Mouse (Mus musculus): Measurements from ENCODE around the gene Haghl. TPM values are rescaled to one million over a fixed set of nuclear protein-coding genes. Genes with fewer than 3 reads are reported as not detected.

Gene Haghl
- total and polyA plus RNA-seq, 2 experiments from 2014 or later, result 141 to 154 TPM

DNA sequence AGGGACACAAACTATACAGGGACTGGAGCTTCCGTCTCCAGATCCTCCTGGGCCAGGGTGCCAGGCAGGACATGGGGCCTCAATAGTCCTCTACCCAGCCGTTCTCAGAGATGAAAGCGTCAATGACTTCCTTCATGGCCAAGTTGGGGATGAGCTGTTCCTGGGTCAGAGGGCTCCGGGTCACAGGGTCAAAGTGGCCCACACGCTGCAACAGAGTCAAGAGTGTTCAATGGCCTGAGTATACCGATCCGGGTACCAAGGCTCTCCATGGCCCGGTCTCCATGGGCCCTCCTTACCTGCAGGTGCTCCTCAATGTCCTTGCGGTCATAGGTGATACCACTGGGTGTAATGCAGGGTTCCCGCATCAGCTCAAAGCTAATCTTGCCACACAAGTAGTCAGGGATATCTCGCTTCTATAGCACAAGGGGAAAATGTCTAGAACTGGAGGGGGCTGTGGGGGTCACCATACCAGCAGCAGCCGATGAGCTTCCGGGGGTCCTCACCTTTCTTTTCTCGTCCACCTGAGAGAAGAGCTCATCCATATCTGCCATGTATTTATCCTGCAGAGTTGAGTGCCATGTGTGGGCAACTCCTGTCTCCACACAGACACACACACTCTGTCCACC lies 45.4 kb upstream of the Haghl start:
- Histone ChIP-seq H3K36me3 (ENCODE audit: insufficient read depth) (peaks cover 36% of the 10 kb centered on the region), H3K27me3 (ENCODE audit: insufficient read depth, low read length) (no peaks in the 10 kb centered on the region), H3K4me1 (ENCODE audit: insufficient read depth) (peaks cover 31% of the 10 kb centered on the region), H3K9ac (no peak overlapping the region), H3K4me2 (ENCODE audit: low read depth) (peak overlapping the region; percentile 89; the same call in 1 of the 2 replicates), H3K27ac (ENCODE audit: low read depth, low read length) (no peak overlapping the region), H3K4me3 (ENCODE audit: low read depth, low read length) (no peak overlapping the region), H3K9me3 (ENCODE audit: low read length) (no peaks in the 10 kb centered on the region)
- no peak for TF ChIP-seq CTCF (IDR thresholded peaks at IDR 0.05; ENCODE audit: low read depth)
- WGBS, result 86% methylated on average over 14 of the region's 14 CpGs
- no peak for ATAC-seq
- no peak for DNase-seq

DNA sequence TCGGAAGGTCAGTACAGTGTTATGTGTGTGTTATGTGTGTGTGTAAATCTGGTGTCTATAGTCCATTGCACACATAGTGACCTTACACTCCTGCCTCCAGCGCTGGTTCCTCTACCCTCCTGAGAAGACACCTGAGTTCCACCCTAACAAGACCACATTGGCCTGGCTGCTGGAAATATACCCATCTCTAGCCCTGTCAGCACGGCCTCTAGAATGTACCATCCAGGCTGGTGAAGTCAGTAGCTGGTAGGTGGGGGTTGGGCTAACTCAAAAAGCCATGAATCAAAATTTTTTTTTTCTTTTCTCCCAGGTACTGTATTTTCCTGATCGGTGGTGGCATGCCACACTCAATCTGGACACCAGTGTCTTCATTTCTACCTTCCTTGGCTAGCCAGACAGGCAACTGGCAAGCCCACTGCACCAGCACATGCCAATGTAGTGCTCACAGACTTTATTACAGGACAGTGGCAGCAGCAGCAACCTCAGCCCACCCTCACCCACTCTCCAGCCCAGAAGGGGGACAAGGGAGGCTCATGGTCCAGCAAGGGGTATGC lies 44.8 kb upstream of the Haghl start:
- no peak for ATAC-seq
- H3K9me3 ChIP-seq (ENCODE audit: low read length), result no peaks in the 10 kb centered on the region

DNA sequence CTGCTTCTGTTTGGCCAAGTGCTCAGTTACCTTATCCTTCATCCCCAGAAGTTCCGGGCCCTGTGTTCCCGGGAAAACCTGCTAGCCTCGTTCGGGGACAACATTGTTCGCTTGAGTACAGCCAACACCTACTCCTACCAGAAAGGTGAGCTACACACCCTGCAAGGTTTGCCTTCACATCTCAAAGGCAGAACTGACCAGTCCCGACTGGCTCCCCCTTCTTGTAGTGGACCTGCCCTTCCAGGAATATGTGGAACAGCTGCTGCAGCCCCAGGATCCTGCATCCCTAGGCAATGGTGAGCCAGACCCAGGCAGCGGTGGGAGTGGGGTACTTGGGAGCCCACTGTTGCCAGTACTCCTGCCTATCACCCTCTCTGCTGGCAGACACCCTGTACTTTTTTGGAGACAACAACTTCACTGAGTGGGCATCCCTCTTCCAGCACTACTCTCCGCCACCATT lies 44.1 kb upstream of the Haghl start:
- 44% methylated on average over 8 of the region's 8 CpGs for WGBS
- Histone ChIP-seq H3K4me1 (ENCODE audit: insufficient read depth) (peaks cover 30% of the 10 kb centered on the region), H3K4me3 (ENCODE audit: low read depth, low read length) (peak overlapping the region; percentile 52), H3K36me3 (ENCODE audit: insufficient read depth) (peaks cover 37% of the 10 kb centered on the region), H3K27me3 (ENCODE audit: insufficient read depth, low read length) (no peaks in the 10 kb centered on the region), H3K9ac (peak overlapping the region; percentile 80), H3K27ac (ENCODE audit: low read depth, low read length) (peak overlapping the region; percentile 95), H3K9me3 (ENCODE audit: low read length) (no peaks in the 10 kb centered on the region), H3K4me2 (ENCODE audit: low read depth) (peak overlapping the region; percentile 58)
- DNase-seq (no peak), ATAC-seq (no peak)
- TF ChIP-seq CTCF (IDR thresholded peaks at IDR 0.05; ENCODE audit: low read depth), result no peak

More for the DNA sequence above, 44.8 kb upstream of the Haghl start:
- 87% methylated on average over 4 of the region's 4 CpGs for WGBS
- Histone ChIP-seq H3K27me3 (ENCODE audit: insufficient read depth, low read length) (no peaks in the 10 kb centered on the region), H3K4me2 (ENCODE audit: low read depth) (peak overlapping the region; percentile 58), H3K27ac (ENCODE audit: low read depth, low read length) (no peak overlapping the region), H3K9ac (no peak overlapping the region), H3K36me3 (ENCODE audit: insufficient read depth) (peaks cover 37% of the 10 kb centered on the region), H3K4me3 (ENCODE audit: low read depth, low read length) (peak overlapping the region; percentile 52; the same call in 1 of the 2 replicates), H3K4me1 (ENCODE audit: insufficient read depth) (peaks cover 26% of the 10 kb centered on the region)
- no peak for TF ChIP-seq CTCF (IDR thresholded peaks at IDR 0.05; ENCODE audit: low read depth)
- DNase-seq, result no peak

DNA sequence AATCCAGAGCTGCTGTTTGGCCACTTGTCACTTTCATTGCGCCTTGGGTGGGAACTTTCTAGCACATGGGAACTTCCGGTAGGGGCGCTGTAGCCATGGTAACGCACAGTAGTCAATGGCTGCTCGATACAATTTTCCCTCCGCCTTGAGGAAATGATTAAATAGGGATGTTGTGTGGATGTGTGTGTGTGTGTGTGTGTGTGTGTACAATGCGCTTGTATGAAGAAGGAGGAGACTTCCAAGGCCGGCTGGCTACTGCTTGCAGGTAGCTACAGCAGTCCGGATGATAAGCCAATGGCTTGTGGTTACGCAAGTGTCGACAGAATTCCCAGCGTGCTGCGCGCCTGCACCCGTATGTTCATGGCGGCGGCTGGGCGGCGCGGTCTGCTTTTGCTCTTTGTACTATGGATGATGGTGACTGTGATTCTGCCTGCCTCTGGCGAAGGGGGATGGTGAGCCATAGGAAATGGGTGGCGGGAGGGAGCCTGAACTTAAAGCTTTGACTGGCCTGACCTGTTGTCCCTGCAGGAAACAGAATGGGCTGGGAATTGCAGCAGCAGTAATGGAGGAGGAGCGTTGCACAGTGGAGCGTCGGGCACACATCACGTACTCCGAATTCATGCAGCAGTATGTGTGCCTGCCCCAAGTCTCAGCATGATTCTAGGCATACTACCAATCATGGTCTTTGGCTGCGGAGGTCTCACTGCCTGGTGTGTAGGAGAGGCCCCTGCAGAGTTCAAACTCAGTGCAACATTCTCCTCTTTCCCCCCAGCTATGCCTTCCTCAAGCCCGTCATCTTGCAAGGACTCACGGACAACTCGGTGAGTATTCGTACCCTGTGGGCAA lies 43.5 kb upstream of the Haghl start, which contains the start of gene Jmjd8:
Jmjd8 (plus strand) TSS at position 156 of the 846 bp plus-strand sequence.
- H3K4me3 ChIP-seq (ENCODE audit: low read depth, low read length), result peak within 1 kb of the TSS; percentile 52
- H3K9me3 ChIP-seq (ENCODE audit: low read length), result no peaks in the 10 kb centered on the region
- peaks cover 37% of the 10 kb centered on the region for H3K36me3 ChIP-seq (ENCODE audit: insufficient read depth)
- peak within 1 kb of the TSS; percentile 58 for H3K4me2 ChIP-seq (ENCODE audit: low read depth)
- peak within 1 kb of the TSS; percentile 80 for H3K9ac ChIP-seq
- peak; percentile 73 for TF ChIP-seq CTCF (IDR thresholded peaks at IDR 0.05; ENCODE audit: low read depth)
- under 1% methylated on average over 32 of the region's 32 CpGs for WGBS
- H3K4me1 ChIP-seq (ENCODE audit: insufficient read depth), result peaks cover 32% of the 10 kb centered on the region
- H3K27ac ChIP-seq (ENCODE audit: low read depth, low read length), result peak within 1 kb of the TSS; percentile 95
- DNase-seq, result peak; percentile 93
- peak; percentile 78 for ATAC-seq
- H3K27me3 ChIP-seq (ENCODE audit: insufficient read depth, low read length), result no peaks in the 10 kb centered on the region

DNA sequence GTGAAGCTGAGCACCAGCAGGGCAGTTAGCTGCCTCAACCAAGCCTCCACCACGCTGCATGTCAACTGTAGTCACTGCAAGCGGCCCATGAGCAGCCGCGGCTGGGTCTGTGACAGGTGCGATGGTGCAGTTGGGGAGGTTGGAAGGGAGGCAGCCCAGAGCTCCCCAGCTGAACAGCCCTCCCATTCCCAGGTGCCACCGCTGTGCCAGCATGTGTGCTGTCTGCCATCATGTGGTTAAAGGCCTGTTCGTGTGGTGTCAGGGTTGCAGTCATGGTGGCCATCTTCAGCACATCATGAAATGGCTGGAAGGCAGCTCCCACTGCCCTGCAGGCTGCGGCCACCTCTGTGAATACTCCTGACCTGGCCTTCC lies 42.7 kb upstream of the Haghl start:
- DNase-seq (no peak), ATAC-seq (no peak)
- Histone ChIP-seq H3K36me3 (ENCODE audit: insufficient read depth) (peaks cover 37% of the 10 kb centered on the region), H3K9ac (peak overlapping the region; percentile 80), H3K27me3 (ENCODE audit: insufficient read depth, low read length) (no peaks in the 10 kb centered on the region), H3K4me2 (ENCODE audit: low read depth) (peak overlapping the region; percentile 58), H3K27ac (ENCODE audit: low read depth, low read length) (peak overlapping the region; percentile 95), H3K9me3 (ENCODE audit: low read length) (no peaks in the 10 kb centered on the region), H3K4me1 (ENCODE audit: insufficient read depth) (peaks cover 34% of the 10 kb centered on the region), H3K4me3 (ENCODE audit: low read depth, low read length) (peak overlapping the region; percentile 52)
- WGBS, result 78% methylated on average over 8 of the region's 8 CpGs
- no peak for TF ChIP-seq CTCF (IDR thresholded peaks at IDR 0.05; ENCODE audit: low read depth)

DNA sequence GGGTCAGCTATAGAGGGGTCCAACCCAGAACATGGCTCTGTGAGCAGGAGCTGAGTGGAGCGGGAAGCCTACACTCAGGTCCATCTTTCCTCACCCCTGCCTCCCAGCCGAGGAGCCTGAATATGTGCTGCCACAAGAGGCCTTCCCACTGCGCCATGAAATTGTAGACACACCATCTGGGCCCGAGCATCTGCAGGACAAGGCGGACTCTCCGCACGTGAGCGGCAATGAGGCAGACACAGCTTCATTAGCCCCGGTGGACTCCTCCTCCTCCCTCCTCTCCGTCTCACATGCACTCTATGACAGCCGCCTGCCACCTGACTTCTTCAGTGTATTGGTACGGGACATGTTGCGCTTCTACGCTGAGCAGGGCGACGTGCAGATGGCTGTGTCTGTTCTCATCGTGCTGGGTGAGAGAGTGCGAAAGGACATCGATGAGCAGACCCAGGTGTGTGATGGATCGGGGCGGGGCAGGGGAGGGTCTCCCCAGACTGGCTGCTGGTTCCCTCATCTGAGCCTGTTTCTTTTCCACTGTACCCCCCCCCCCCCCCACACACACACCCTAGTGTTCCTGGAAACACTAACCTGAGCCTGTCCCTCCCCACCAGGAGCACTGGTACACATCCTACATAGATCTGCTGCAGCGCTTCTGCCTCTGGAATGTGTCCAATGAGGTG lies 42.2 kb upstream of the Haghl start:
- no peak overlapping the region for H3K4me3 ChIP-seq (ENCODE audit: low read depth, low read length)
- DNase-seq (no peak), ATAC-seq (no peak)
- TF ChIP-seq CTCF (IDR thresholded peaks at IDR 0.05; ENCODE audit: low read depth), result no peak
- no peak overlapping the region for H3K4me2 ChIP-seq (ENCODE audit: low read depth)
- peaks cover 37% of the 10 kb centered on the region for H3K36me3 ChIP-seq (ENCODE audit: insufficient read depth)
- WGBS, result 91% methylated on average over 22 of the region's 22 CpGs
- H3K27me3 ChIP-seq (ENCODE audit: insufficient read depth, low read length), result no peaks in the 10 kb centered on the region
- H3K4me1 ChIP-seq (ENCODE audit: insufficient read depth), result peaks cover 34% of the 10 kb centered on the region
- no peak overlapping the region; the same call in 1 of the 2 replicates for H3K9ac ChIP-seq
- H3K9me3 ChIP-seq (ENCODE audit: low read length), result no peaks in the 10 kb centered on the region
- no peak overlapping the region for H3K27ac ChIP-seq (ENCODE audit: low read depth, low read length)

Measured in forebrain, postnatal 0 days (tissue).